Mouse (Mus musculus) heart, embryonic 13.5 days (tissue): ENCODE data around the gene Sec22b. TPM values are rescaled to one million over a fixed set of nuclear protein-coding genes. Genes with fewer than 3 reads are reported as not detected.

Source experiments
- ATAC-seq: fragments of 200-750 bp; cut with Nextera tagmentation; 2 replicates; pipeline ENCODE4 v1.8.0; 2017; ENCODE audit warnings: moderate TSS enrichment; ENCODE audit not compliant: insufficient number of reproducible peaks, low FRiP score, low TSS enrichment; ENCODE audit errors: extremely low read depth
- H3K27ac ChIP-seq: fragments of 300-500 bp; sonication (generic); replicated peaks from 2 replicates; pipeline ENCODE4 v1.5.1; 2015; ENCODE audit warnings: moderate library complexity, mild to moderate bottlenecking, inconsistent platforms
- H3K27me3 ChIP-seq: fragments of 300-500 bp; sonication (generic); replicated peaks from 2 replicates; pipeline ENCODE4 v1.6.1; 2015; ENCODE audit warnings: mild to moderate bottlenecking, inconsistent platforms
- H3K36me3 ChIP-seq: fragments of 300-500 bp; sonication (generic); 2 replicates; pipeline ENCODE4 v1.6.1; 2015; ENCODE audit warnings: mild to moderate bottlenecking, inconsistent platforms
- H3K4me1 ChIP-seq: fragments of 300-500 bp; sonication (generic); 2 replicates; pipeline ENCODE4 v1.6.1; 2015; ENCODE audit warnings: inconsistent platforms
- H3K4me2 ChIP-seq: fragments of 300-500 bp; sonication (generic); 2 replicates; pipeline ENCODE4 v1.6.1; 2015; ENCODE audit warnings: inconsistent platforms, mild to moderate bottlenecking, moderate library complexity
- H3K4me3 ChIP-seq: fragments of 300-500 bp; sonication (generic); 2 replicates; pipeline ENCODE4 v1.5.1; 2015; ENCODE audit warnings: moderate library complexity, mild to moderate bottlenecking, inconsistent platforms
- H3K9ac ChIP-seq: fragments of 300-500 bp; sonication (generic); 2 replicates; pipeline ENCODE4 v1.6.1; 2015; ENCODE audit warnings: inconsistent platforms, mild to moderate bottlenecking, moderate library complexity
- H3K9me3 ChIP-seq: fragments of 300-500 bp; sonication (generic); 2 replicates; pipeline ENCODE4 v1.6.1; 2016; ENCODE audit warnings: inconsistent platforms
- WGBS: fragments of 180-500 bp; shearing (Covaris S2); methylation state at CpG from one replicate; pipeline ENCODE4 v1.1.7; 2015; ENCODE audit warnings: mixed read lengths; 5-methylcytosine and 5-hydroxymethylcytosine counted together
- polyA plus RNA-seq: library from polyadenylated mRNA; unstranded; fragments of >200 nt; fragmentation: Nextera tagmentation; extraction: Ambion mirVana; gene quantifications from 2 replicates; pipeline ENCODE4 v1.2.1, GENCODE M21; 2015

Gene Sec22b
- polyA plus RNA-seq, 1 experiment from 2014 or later, result 115 TPM

DNA sequence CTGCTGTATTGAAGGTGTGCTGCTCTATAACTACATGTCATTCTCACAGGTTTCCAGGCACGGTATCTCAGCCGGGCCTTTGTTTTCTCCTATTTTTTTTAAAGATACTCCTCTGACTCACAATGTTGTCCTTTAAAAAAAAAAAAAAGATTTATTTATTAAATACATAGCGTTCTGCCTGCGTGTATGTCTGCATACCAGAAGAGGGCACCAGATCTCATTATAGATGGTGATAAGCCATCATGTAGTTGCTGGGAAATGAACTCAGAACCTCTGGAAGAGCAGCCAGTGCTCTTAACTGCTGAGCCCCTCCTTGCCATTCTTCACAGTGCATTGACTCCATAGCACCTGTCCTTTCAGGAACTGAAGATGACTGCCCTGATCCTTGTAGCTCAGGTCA lies 14.1 kb downstream of the Sec22b start:
- Histone ChIP-seq H3K9me3 (no peaks in the 10 kb centered on the region), H3K27me3 (no peaks in the 10 kb centered on the region), H3K36me3 (peaks cover 77% of the 10 kb centered on the region), H3K4me2 (no peak overlapping the region), H3K4me1 (no peaks in the 10 kb centered on the region), H3K27ac (no peak overlapping the region), H3K4me3 (no peak overlapping the region), H3K9ac (no peak overlapping the region)
- WGBS, result 76% methylated on average over 4 of the region's 4 CpGs
- no peak for ATAC-seq

DNA sequence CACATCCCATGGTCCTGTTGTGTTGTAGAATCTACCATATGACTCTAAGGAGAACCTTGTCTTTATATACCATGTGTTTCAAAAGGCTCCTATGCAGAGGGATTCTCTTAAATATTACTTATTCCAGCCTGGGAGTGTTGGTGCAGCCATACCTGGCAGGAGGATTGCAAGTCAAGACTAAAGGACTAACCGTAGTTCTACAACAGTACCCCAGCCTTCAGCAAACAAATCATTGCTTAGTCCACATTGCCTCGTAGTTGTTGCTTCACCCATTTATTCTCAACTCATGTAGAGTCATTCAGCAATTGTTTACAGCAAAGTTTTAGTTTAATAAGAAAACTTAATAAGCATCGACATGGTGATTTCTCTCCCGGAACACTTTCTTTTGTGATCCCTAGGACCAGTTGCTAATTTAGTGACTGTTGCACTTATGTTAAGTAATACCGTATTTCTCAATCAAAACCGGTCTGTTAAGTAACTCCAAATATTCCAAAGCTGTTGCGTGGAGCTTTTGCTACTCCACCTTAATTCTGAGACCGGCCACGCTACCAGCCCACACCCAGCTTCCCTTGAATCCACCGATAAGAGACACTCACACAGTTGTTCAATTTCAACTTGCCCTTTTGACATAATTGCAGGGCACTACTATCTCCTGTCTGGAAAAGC lies 18.0 kb downstream of the Sec22b start:
- Histone ChIP-seq H3K4me1 (no peaks in the 10 kb centered on the region), H3K4me2 (no peak overlapping the region), H3K36me3 (peaks cover 95% of the 10 kb centered on the region), H3K9me3 (no peaks in the 10 kb centered on the region), H3K27ac (no peak overlapping the region), H3K9ac (no peak overlapping the region), H3K27me3 (no peaks in the 10 kb centered on the region), H3K4me3 (no peak overlapping the region)
- ATAC-seq, result no peak
- whole genome bisulfite sequencing, result 95% methylated on average over 10 of the region's 10 CpGs

DNA sequence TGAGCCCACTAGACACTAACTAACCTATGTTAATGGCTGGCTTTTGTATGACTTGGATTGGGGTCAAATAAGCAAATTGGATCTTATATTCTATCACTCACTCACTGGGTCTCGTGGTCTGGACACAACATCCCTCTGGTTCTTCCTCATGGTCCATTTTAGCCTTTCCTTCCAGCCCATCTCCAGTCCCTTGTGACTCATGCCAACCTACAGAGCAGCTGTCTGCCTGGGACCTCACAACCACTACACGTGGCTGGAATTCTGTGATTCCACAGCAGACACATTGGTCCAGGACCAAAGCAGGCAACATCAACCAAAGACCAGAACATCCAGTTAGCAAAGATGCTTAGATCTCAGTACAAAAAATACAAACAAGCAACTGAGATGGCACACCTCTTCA lies 24.3 kb downstream of the Sec22b start:
- no peak for ATAC-seq
- Histone ChIP-seq H3K36me3 (peaks cover 40% of the 10 kb centered on the region), H3K4me2 (no peak overlapping the region), H3K27ac (no peak overlapping the region), H3K4me1 (peaks cover 17% of the 10 kb centered on the region), H3K9ac (no peak overlapping the region), H3K9me3 (no peaks in the 10 kb centered on the region), H3K4me3 (no peak overlapping the region), H3K27me3 (no peaks in the 10 kb centered on the region)
- 82% methylated on average over 2 of the region's 2 CpGs for WGBS

DNA sequence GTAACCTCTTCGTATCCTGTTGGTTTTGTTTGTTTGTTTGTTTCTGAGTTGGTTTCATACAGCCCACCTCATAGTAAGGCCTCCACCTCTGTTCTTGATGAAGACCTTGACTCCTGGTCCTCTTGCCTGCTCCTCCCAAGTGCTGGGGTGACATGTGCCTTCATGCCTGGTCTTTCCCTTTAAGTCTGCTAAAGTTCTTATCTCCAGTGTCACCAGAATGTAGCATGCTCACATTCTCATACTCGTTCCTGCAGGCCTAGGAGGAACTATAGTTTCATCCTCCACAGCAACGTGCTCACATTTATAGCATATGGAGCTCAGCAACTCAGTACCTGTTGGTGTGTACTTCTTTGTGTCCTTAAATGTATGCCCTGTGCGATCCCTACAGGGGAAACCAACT lies 26.3 kb downstream of the Sec22b start:
- H3K4me2 ChIP-seq, result no peak overlapping the region
- 53% methylated on average over 4 of the region's 4 CpGs for WGBS
- H3K4me3 ChIP-seq, result no peak overlapping the region
- H3K27ac ChIP-seq, result no peak overlapping the region
- H3K9ac ChIP-seq, result no peak overlapping the region
- peaks cover 21% of the 10 kb centered on the region for H3K36me3 ChIP-seq
- H3K9me3 ChIP-seq, result no peaks in the 10 kb centered on the region
- ATAC-seq, result no peak
- peaks cover 36% of the 10 kb centered on the region for H3K4me1 ChIP-seq
- H3K27me3 ChIP-seq, result peaks cover 6% of the 10 kb centered on the region; the same call in 1 of the 2 replicates

DNA sequence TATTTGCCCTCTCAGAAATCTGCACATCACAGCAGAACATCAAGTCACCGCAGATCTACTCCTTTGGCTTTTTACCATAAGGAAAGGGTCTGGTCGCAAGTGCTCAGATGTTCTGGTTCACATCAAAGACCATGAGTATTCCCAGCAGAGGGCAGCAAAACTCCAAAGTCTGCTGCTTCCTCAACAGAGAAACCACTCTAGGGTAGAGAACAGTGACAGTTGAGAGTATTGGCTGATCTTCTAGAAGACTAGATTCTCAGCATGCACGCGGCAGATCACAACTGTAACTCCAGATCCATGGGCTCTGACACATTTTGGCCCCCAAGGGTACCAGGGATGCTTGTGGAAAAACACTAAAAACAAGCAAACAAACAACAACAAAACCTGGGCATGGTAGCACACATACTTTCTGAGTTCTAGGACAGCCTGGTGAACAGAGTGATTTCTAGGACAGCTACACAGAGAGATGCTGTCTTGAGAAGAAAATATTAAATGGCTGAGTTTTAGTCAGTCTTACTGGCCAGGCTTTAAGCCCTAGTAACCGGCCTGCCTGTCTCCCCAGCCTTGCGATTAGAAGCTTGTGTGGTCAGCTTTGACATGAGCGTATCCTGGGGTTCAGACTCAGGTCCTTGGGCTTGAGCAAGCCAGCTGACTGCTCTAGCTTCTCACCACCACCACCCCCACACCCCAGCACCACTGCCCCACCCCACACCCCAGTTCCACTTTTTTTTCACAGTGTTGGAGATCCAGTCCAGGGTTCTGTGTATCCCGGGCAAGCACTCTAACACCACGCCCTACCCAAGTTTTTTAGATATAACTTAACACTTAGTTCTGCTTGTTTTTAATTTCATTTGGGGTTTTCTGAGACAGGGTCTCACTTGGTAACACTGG lies 28.2 kb downstream of the Sec22b start:
- Histone ChIP-seq H3K4me1 (peaks cover 52% of the 10 kb centered on the region), H3K36me3 (peaks cover 2% of the 10 kb centered on the region), H3K27me3 (peaks cover 14% of the 10 kb centered on the region), H3K9me3 (no peaks in the 10 kb centered on the region), H3K4me2 (no peak overlapping the region), H3K27ac (no peak overlapping the region), H3K9ac (peak overlapping the region; percentile 6; the same call in 1 of the 2 replicates), H3K4me3 (no peak overlapping the region)
- no peak; the same call in 1 of the 2 replicates for ATAC-seq
- WGBS, result 53% methylated on average over 9 of the region's 9 CpGs

DNA sequence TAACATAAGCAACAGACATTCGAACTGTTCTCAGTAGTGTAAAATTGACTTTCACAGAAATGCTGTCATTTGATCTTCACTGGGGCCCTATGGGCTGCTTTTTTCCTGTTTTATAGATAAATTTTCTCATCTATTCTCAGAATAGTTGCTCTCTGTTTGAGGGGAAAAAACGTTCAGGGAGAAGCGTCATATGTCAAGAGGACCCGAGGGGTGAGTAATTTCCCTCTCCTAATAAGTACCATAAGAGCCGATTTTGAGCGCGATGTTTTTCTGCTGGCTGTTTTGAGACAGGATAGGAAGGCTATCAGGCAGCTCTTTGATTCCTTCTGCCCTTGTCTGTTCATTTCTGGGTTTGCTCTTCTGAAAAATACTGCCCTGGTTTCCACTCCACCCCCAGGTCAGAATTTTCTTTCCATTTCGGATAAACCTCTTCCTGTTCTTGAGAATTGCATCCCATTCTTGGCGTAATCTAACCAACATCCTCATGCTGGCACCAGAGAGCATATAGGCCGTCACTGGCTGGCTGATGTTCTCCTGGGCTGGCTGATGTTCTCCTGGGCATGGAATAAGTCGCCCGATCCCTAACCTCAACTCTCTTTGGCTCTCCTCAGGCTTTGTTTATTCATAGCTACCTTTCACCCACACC lies 29.3 kb downstream of the Sec22b start:
- Histone ChIP-seq H3K9me3 (peaks cover 3% of the 10 kb centered on the region; the same call in 1 of the 2 replicates), H3K9ac (no peak overlapping the region), H3K27ac (no peak overlapping the region), H3K4me3 (no peak overlapping the region), H3K36me3 (no peaks in the 10 kb centered on the region), H3K4me1 (peaks cover 52% of the 10 kb centered on the region), H3K27me3 (peaks cover 14% of the 10 kb centered on the region), H3K4me2 (peak overlapping the region; percentile 2; the same call in 1 of the 2 replicates)
- 41% methylated on average over 12 of the region's 12 CpGs for WGBS
- ATAC-seq, result no peak

DNA sequence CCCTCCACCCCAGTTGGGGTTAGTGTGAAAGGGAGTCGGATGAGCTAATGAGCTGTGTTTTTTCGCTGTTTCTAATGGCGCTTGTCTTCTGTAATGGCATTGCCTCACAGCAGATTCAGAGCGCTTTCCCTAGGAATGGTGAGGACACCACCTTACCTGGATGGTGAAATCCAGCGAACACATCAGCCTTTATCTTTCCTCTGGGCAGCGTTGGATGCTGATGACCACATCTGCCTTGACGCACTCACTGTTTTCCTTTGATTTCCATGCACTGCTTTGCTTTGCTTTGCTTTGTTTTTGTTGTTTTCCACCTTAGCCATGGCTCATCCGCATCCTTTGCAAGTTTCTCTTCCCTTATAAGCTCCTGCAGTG lies 29.8 kb downstream of the Sec22b start:
- H3K36me3 ChIP-seq, result no peaks in the 10 kb centered on the region
- no peak overlapping the region for H3K4me2 ChIP-seq
- 65% methylated on average over 8 of the region's 8 CpGs for WGBS
- peaks cover 3% of the 10 kb centered on the region; the same call in 1 of the 2 replicates for H3K9me3 ChIP-seq
- no peak for ATAC-seq
- H3K4me1 ChIP-seq, result peaks cover 52% of the 10 kb centered on the region
- peaks cover 14% of the 10 kb centered on the region for H3K27me3 ChIP-seq
- no peak overlapping the region for H3K9ac ChIP-seq
- H3K4me3 ChIP-seq, result no peak overlapping the region
- no peak overlapping the region for H3K27ac ChIP-seq

DNA sequence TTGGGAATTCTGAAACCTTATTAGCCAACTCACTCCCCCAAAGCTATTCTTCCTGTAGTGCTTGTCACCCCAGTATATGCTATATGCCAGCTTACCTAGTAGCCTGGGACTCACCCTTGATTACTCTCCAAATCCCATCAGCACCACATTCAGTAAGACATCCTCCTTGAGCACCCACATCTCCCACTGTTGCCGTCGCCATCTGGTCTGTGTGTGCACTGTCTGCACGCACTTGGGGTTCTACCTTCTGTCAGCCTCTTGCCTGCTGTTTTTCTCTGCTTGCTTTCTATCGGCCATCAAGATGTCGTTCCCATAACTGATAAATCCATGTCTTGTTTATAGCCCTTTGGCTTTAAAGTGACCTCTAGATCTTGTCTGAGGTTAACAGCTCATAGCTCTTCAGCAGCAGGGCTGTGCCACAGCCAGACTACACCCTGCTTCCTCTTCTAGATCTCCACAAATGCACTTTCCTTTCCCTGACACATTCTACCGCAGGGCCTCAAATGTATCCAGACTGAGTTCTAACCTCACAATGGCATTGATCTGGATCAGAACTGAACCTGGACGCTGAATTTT lies 30.4 kb downstream of the Sec22b start:
- peaks cover 14% of the 10 kb centered on the region for H3K27me3 ChIP-seq
- H3K4me1 ChIP-seq, result peaks cover 52% of the 10 kb centered on the region
- no peak overlapping the region for H3K27ac ChIP-seq
- 0 out of 2 replicates have a peak overlapping the region, but pooled peaks have one; percentile 62 for H3K4me2 ChIP-seq
- 63% methylated on average over 7 of the region's 7 CpGs for WGBS
- ATAC-seq, result no peak
- H3K36me3 ChIP-seq, result no peaks in the 10 kb centered on the region
- peaks cover 3% of the 10 kb centered on the region; the same call in 1 of the 2 replicates for H3K9me3 ChIP-seq
- no peak overlapping the region for H3K4me3 ChIP-seq
- H3K9ac ChIP-seq, result peak overlapping the region; percentile 72

DNA sequence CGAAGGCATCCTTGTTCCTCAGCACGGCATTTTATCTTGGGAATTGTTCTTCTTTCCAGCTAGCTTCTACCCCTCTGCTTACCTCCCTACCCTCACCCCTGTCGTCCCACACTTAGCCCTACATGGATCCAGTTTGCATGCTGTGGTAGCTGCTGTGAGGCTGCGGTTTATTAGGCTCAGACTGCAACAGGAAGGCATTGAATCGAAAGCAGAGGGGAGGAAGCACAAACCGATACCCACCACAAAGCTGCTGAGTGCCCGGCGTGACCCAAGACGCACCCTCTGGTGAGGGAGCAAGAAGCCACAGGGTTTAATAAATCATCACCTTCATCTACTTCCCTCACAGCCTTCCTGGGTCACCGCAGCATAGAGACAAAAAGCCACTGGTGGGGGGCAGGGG lies 31.1 kb downstream of the Sec22b start:
- ATAC-seq, result no peak

DNA sequence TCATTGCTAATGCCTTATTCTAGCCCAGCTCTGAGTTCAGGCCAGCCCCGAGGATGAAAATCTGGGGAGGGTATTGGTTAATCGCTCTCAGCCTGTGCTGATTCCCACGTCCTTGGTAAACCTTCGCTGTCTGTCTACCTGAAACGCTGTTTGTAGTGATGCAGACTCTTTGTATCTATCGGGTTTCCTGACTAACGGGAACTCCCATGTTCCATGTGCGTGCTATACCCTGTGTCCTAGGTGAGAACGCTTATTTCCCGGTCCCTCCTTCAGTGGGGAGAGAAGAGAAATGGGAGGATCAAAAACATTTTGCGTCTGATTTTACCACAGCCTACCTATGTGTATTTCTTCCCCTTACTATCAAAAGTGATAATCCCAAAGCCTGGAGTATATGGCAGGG lies 31.8 kb downstream of the Sec22b start:
- ATAC-seq, result no peak
- H3K4me3 ChIP-seq, result no peak overlapping the region
- no peak overlapping the region for H3K27ac ChIP-seq
- H3K4me1 ChIP-seq, result peaks cover 55% of the 10 kb centered on the region
- H3K9me3 ChIP-seq, result peaks cover 3% of the 10 kb centered on the region; the same call in 1 of the 2 replicates
- H3K4me2 ChIP-seq, result peak overlapping the region; percentile 62
- 39% methylated on average over 11 of the region's 11 CpGs for WGBS
- peaks cover 14% of the 10 kb centered on the region for H3K27me3 ChIP-seq
- peak overlapping the region; percentile 19; the same call in 1 of the 2 replicates for H3K9ac ChIP-seq
- H3K36me3 ChIP-seq, result no peaks in the 10 kb centered on the region

More for the DNA sequence above, 31.1 kb downstream of the Sec22b start:
- WGBS, result 17% methylated on average over 10 of the region's 10 CpGs
- peaks cover 50% of the 10 kb centered on the region for H3K4me1 ChIP-seq
- peak overlapping the region; percentile 38 for H3K4me3 ChIP-seq
- peak overlapping the region; percentile 72 for H3K9ac ChIP-seq
- no peak overlapping the region for H3K27ac ChIP-seq
- H3K36me3 ChIP-seq, result no peaks in the 10 kb centered on the region
- peaks cover 3% of the 10 kb centered on the region; the same call in 1 of the 2 replicates for H3K9me3 ChIP-seq
- H3K4me2 ChIP-seq, result peak overlapping the region; percentile 62
- H3K27me3 ChIP-seq, result peaks cover 14% of the 10 kb centered on the region

DNA sequence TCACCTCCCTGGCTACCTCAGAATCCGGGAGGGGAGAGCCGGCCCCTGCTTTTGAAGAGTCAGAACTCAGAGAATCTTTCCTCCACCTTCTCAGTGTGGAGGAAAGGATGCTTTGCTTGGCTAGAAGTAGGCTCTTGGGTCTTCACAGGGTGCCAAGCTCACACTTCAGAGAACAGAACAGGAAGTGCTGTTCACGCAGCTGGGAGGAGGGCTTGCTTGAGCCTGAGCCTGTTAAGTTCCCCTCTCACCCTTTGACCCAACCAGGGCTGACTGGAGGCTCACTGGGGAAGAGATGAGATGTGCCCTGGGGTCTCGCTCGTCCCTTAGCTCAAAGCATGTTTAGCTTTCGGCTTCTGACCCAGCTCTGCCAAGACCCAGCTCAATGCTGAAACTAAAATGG lies 32.3 kb downstream of the Sec22b start:
- no peak for ATAC-seq
- Histone ChIP-seq H3K27ac (no peak overlapping the region), H3K4me3 (no peak overlapping the region), H3K36me3 (no peaks in the 10 kb centered on the region), H3K9ac (0 out of 2 replicates have a peak overlapping the region, but pooled peaks have one; percentile 8), H3K9me3 (peaks cover 3% of the 10 kb centered on the region; the same call in 1 of the 2 replicates), H3K4me1 (peaks cover 55% of the 10 kb centered on the region), H3K27me3 (peaks cover 14% of the 10 kb centered on the region), H3K4me2 (peak overlapping the region; percentile 62)
- WGBS, result 26% methylated on average over 6 of the region's 6 CpGs
